Mouse (Mus musculus) ES-E14 (cell line): ENCODE measurements around the gene Gm10972. TPM values are rescaled to one million over a fixed set of nuclear protein-coding genes. Genes with fewer than 3 reads are reported as not detected.
"Not testable (repeated sequence)": the region's sequence is repeated elsewhere in the genome, so short reads cannot be mapped to it uniquely, and the experiment has no call there.

Source experiments
- DNase-seq: peaks from one replicate; pipeline ENCODE4 v3.0.0-alpha.2; 2013; ENCODE audit warnings: low read depth, low spot score
- H3K27ac ChIP-seq: 2 replicates; pipeline ENCODE4 v1.5.1; 2012; ENCODE audit warnings: low read depth, mild to moderate bottlenecking, low read length, moderate library complexity, mixed read lengths; ENCODE audit not compliant: poor library complexity, insufficient read depth, severe bottlenecking
- H3K36me3 ChIP-seq: 2 replicates; pipeline ENCODE4 v1.6.1; 2012; ENCODE audit warnings: mild to moderate bottlenecking, low read length, moderate library complexity, mixed read lengths; ENCODE audit not compliant: control insufficient read depth, poor library complexity, insufficient read depth, severe bottlenecking
- H3K4me1 ChIP-seq, 2 experiments: fragments of 150-350 bp in 1 of 2; sonication (generic) in 1 of 2; 2 replicates each; pipeline ENCODE4 v1.6.1; 2012; ENCODE audit warnings: low read length in 2 of 2, mild to moderate bottlenecking in 1 of 2, mixed read lengths in 1 of 2; ENCODE audit not compliant: control insufficient read depth in 2 of 2, insufficient read depth in 2 of 2, poor library complexity in 1 of 2
- H3K4me3 ChIP-seq, 2 experiments: fragments of 150-350 bp in 1 of 2; sonication (generic) in 1 of 2; 2 replicates each; pipeline ENCODE4 v1.5.1; 2012; ENCODE audit warnings: low read length in 2 of 2, low read depth in 1 of 2, mild to moderate bottlenecking in 1 of 2, mixed read lengths in 1 of 2; ENCODE audit not compliant: insufficient read depth in 1 of 2, poor library complexity in 1 of 2, severe bottlenecking in 1 of 2
- H3K9ac ChIP-seq: 2 replicates; pipeline ENCODE4 v1.6.1; 2012; ENCODE audit warnings: low read depth, mild to moderate bottlenecking, low read length, mixed read lengths; ENCODE audit not compliant: poor library complexity, insufficient read depth, severe bottlenecking
- H3K9me3 ChIP-seq: fragments of 150-350 bp; sonication (generic); 2 replicates; pipeline ENCODE4 v1.6.1; 2012; ENCODE audit warnings: low read depth, mild to moderate bottlenecking, low read length; ENCODE audit not compliant: control insufficient read depth, insufficient read depth
- CHD2 ChIP-seq: IDR thresholded peaks from 2 replicates; pipeline ENCODE4 v1.6.1; 2014; ENCODE audit warnings: mild to moderate bottlenecking, low read depth, low read length, inconsistent platforms
- HCFC1 ChIP-seq: IDR thresholded peaks from 2 replicates; pipeline ENCODE4 v1.6.1; 2012; ENCODE audit warnings: low read length, inconsistent platforms, borderline replicate concordance; ENCODE audit not compliant: insufficient read depth
- MAFK ChIP-seq: IDR thresholded peaks from 2 replicates; pipeline ENCODE4 v1.6.1; 2014; ENCODE audit warnings: mild to moderate bottlenecking, low read depth, low read length, inconsistent platforms; ENCODE audit not compliant: insufficient read depth
- ZC3H11A ChIP-seq: IDR thresholded peaks from 2 replicates; pipeline ENCODE4 v1.6.1; 2012; ENCODE audit warnings: low read depth, mild to moderate bottlenecking, inconsistent platforms, low read length, borderline replicate concordance
- ZNF384 ChIP-seq: IDR thresholded peaks from 2 replicates; pipeline ENCODE4 v1.6.1; 2012; ENCODE audit warnings: low read depth, low read length, inconsistent platforms
- in situ Hi-C, 2 experiments: fragments of 600-800 bp; cut with MboI; formaldehyde crosslinking; loops; one replicate each; pipeline ENCODE4 v1.15.1; 2025; ENCODE audit warnings: low sequenced_read_pairs in 2 of 2, inconsistent platforms in 1 of 2; ENCODE audit not compliant: unreplicated experiment in 2 of 2
- total RNA-seq: library from RNA; depleted of rRNA; stranded (reverse); fragments of 300-350 nt; gene quantifications from 2 replicates; pipeline ENCODE4 v1.2.3, GENCODE M21; 2012

Gene Gm10972
- total RNA-seq, 1 experiment = not detected

GRCm38 (mm10) chr3:94679351-94679841 lies 36.5 kb downstream of the Gm10972 start:
- no peak overlapping the region for H3K4me3 ChIP-seq
- no peak for TF ChIP-seq HCFC1
- TF ChIP-seq CHD2 = no peak
- no peak for TF ChIP-seq ZNF384
- no peak for TF ChIP-seq MAFK
- TF ChIP-seq ZC3H11A = no peak
- no peaks in the 10 kb centered on the region for H3K36me3 ChIP-seq
- no peak overlapping the region for H3K9ac ChIP-seq
- DNase-seq = no peak
- H3K27ac ChIP-seq = no peak overlapping the region
- peaks cover 2% of the 10 kb centered on the region for H3K9me3 ChIP-seq
- no peaks in the 10 kb centered on the region for H3K4me1 ChIP-seq
- in situ Hi-C loops = no loop called here

- H3K9ac ChIP-seq, DNase-seq, H3K4me3 ChIP-seq, in situ Hi-C loops, H3K9me3 ChIP-seq, H3K27ac ChIP-seq, H3K4me1 ChIP-seq, H3K36me3 ChIP-seq: not testable (repeated sequence)
Observed at GRCm38 (mm10) chr3:94680032-94680431, 37.1 kb downstream of the Gm10972 start.

- Histone ChIP-seq H3K4me3 (no peak overlapping the region), H3K36me3 (no peaks in the 10 kb centered on the region), H3K4me1 (no peaks in the 10 kb centered on the region), H3K27ac (no peak overlapping the region), H3K9me3 (peaks cover 2% of the 10 kb centered on the region), H3K9ac (no peak overlapping the region)
- TF ChIP-seq HCFC1 (no peak), ZNF384 (no peak), MAFK (no peak), CHD2 (no peak), ZC3H11A (no peak)
- in situ Hi-C loops = no loop called here
- no peak for DNase-seq
Observed at GRCm38 (mm10) chr3:94680783-94681182, 37.9 kb downstream of the Gm10972 start.

DNA sequence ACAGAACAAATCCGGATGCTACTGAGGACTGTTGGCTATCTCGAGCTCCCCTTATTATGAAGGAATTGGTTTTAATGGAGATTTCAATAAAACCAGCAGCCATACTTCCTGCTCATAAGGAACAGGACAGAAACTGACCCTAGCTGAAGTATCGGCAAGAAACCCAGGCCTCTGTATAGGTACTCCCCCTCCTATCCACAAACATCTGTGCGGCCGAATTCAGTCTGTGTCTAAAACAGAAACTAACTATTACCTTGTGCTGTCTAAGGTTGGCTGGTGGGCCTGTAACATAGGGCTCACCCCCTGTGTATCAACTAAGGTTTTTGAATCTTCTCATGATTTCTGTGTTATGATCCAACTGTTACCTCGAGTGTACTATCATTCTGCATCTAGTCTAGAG lies 40.7 kb downstream of the Gm10972 start:
- H3K9me3 ChIP-seq = no peaks in the 10 kb centered on the region
- DNase-seq = no peak
- H3K9ac ChIP-seq = no peak overlapping the region
- H3K4me3 ChIP-seq = no peak overlapping the region
- in situ Hi-C loops = no loop called here
- no peak overlapping the region for H3K27ac ChIP-seq
- TF ChIP-seq ZC3H11A (no peak), HCFC1 (no peak), CHD2 (no peak)
- H3K4me1 ChIP-seq = no peaks in the 10 kb centered on the region
- H3K36me3 ChIP-seq = no peaks in the 10 kb centered on the region

DNA sequence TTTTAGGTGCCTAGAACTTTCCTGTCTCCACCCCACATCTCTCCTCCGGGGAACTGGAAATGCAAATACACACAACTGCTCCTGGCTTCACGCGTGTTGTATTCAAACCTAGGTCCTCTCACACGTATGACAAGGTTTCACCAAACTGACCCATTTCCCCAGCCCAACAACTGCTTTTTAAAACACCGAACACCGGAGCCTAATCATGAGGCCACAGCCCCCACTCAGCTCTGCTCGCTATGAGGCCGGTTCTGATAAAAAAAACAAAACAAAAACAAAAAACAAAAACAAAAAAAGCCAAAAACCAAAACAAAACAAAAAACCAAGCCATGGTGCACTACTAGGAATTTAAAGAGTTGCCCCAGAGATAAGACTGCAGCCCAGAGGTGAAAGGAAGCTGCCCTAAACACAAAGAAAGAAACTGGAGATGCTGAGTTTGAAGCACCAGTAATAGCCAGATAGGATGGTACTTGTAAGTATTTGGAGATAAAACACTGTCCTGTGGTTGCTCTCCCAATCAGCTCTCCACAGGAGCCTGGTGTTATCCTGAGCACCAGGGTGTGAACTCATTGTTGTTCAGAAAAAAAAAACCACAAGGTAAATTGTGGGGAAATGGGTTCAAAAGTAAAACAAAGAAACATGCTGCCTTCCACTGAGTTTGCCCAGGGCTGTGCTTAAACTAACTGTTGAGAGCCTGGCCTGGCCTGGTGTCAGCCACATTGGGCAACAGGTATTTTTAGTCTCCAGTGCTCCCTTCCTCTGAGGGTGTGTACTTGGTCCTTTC lies 43.3 kb downstream of the Gm10972 start:
- in situ Hi-C loops, H3K4me3 ChIP-seq, H3K4me1 ChIP-seq, H3K9ac ChIP-seq, H3K9me3 ChIP-seq, H3K36me3 ChIP-seq, DNase-seq, H3K27ac ChIP-seq: not testable (repeated sequence)

DNA sequence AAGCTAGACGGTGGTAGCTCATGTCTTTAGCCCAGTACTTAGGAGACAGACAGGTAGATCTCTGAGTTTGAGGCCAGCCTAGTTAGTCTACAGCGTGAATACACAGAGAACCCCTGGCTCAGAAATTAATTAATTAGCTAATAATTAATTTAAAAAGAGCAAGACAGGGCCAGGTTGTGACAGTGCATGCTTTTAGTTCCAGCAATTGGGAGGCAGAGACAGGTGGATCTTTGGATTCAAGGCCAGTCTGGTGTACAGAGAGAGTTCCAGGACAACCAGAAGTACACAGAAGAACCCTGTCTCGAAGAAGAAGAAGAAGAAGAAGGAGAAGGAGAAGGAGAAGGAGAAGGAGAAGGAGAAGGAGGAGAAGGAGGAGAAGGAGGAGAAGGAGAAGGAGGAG lies 45.8 kb downstream of the Gm10972 start:
- H3K4me1 ChIP-seq, H3K9me3 ChIP-seq, H3K36me3 ChIP-seq, H3K27ac ChIP-seq, DNase-seq, H3K9ac ChIP-seq, in situ Hi-C loops, H3K4me3 ChIP-seq: not testable (repeated sequence)

DNA sequence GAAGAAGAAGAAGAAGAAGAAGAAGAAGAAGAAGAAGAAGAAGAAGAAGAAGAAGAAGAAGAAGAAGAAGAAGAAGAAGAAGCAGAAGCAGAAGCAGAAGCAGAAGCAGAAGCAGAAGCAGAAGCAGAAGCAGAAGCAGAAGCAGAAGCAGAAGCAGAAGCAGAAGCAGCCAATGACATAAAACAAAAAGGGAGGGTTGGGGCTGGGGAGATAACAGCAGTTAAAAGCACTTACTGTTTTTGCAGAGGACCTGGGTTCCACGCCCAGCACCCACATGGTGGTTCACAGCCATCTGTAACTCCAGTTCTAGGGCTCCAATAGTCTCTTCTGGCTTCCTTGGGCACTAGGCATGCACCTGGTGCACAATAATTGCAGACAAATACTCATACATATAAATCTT lies 46.3 kb downstream of the Gm10972 start:
- H3K27ac ChIP-seq, H3K9ac ChIP-seq, H3K4me3 ChIP-seq, H3K36me3 ChIP-seq, in situ Hi-C loops, H3K9me3 ChIP-seq, H3K4me1 ChIP-seq, DNase-seq: not testable (repeated sequence)
